Mouse (Mus musculus) hindbrain, embryonic 14.5 days (tissue): ENCODE results near the gene Fgr. TPM values are rescaled to one million over a fixed set of nuclear protein-coding genes. Genes with fewer than 3 reads are reported as not detected.
A peak's percentile ranks its signal among the peaks of the same experiment; 100 is the strongest.

Experiments
- ATAC-seq: fragments of 200-750 bp; cut with Nextera tagmentation; 2 replicates; pipeline ENCODE4 v1.8.0; 2017; ENCODE audit warnings: moderate number of reproducible peaks, mild to moderate bottlenecking, moderate TSS enrichment, moderate library complexity; ENCODE audit not compliant: low FRiP score
- DNase-seq: peaks from one replicate; pipeline ENCODE4 v3.0.0-alpha.2; 2015; ENCODE audit warnings: low spot score
- H3K27ac ChIP-seq: fragments of 300-500 bp; sonication (generic); 2 replicates; pipeline ENCODE4 v1.5.1; 2014; ENCODE audit warnings: mild to moderate bottlenecking, moderate library complexity
- H3K27me3 ChIP-seq: fragments of 300-500 bp; sonication (generic); 2 replicates; pipeline ENCODE4 v1.6.1; 2014; ENCODE audit warnings: mild to moderate bottlenecking, low read length, mixed read lengths; ENCODE audit not compliant: control insufficient read depth, insufficient read depth
- H3K36me3 ChIP-seq: fragments of 300-500 bp; sonication (generic); replicated peaks from 2 replicates; pipeline ENCODE4 v1.6.1; 2014; ENCODE audit not compliant: control insufficient read depth, insufficient read depth
- H3K4me1 ChIP-seq: fragments of 300-500 bp; sonication (generic); replicated peaks from 2 replicates; pipeline ENCODE4 v1.6.1; 2014; ENCODE audit warnings: antibody characterized with exemption, low read length, mixed read lengths; ENCODE audit not compliant: control insufficient read depth, insufficient read depth
- H3K4me2 ChIP-seq: fragments of 300-500 bp; sonication (generic); replicated peaks from 2 replicates; pipeline ENCODE4 v1.6.1; 2014; ENCODE audit warnings: mild to moderate bottlenecking, moderate library complexity
- H3K4me3 ChIP-seq: fragments of 300-500 bp; sonication (generic); replicated peaks from 2 replicates; pipeline ENCODE4 v1.5.1; 2014; ENCODE audit warnings: mild to moderate bottlenecking, low read length
- H3K9ac ChIP-seq: fragments of 300-500 bp; sonication (generic); 2 replicates; pipeline ENCODE4 v1.6.1; 2014
- H3K9me3 ChIP-seq: fragments of 300-500 bp; sonication (generic); 2 replicates; pipeline ENCODE4 v1.6.1; 2016; ENCODE audit warnings: low read length; ENCODE audit not compliant: control insufficient read depth
- WGBS: fragments of 180-500 bp; shearing (Covaris S2); extraction: QIAGEN DNeasy Blood & Tissue Kit; methylation state at CpG from one replicate; pipeline ENCODE4 v1.1.7; 2014; 5-methylcytosine and 5-hydroxymethylcytosine counted together
- polyA plus RNA-seq: library from polyadenylated mRNA; unstranded; fragments of >200 nt; fragmentation: Nextera tagmentation; extraction: Ambion mirVana; gene quantifications from 2 replicates; pipeline ENCODE4 v1.2.1, GENCODE M21; 2014

Gene Fgr
- polyA plus RNA-seq, 1 experiment from 2014 or later: 0.17 TPM

- no peaks in the 10 kb centered on the region for H3K9me3 ChIP-seq
- H3K27me3 ChIP-seq: no peaks in the 10 kb centered on the region
- H3K4me2 ChIP-seq: no peak overlapping the region
- H3K27ac ChIP-seq: peak overlapping the region; percentile 88
- 0 out of 2 replicates have a peak overlapping the region, but pooled peaks have one; percentile 13 for H3K9ac ChIP-seq
- ATAC-seq: no peak
- WGBS: 40% methylated on average over 19 of the region's 19 CpGs
- no peak overlapping the region for H3K4me3 ChIP-seq
- H3K4me1 ChIP-seq: peaks cover 87% of the 10 kb centered on the region
- no peaks in the 10 kb centered on the region for H3K36me3 ChIP-seq
- DNase-seq: no peak
Observed at GRCm38 (mm10) chr4:133049071-133049920, 75.4 kb downstream of the Fgr start.

GRCm38 (mm10) chr4:133050196-133050836 lies 76.4 kb downstream of the Fgr start:
- Histone ChIP-seq H3K4me1 (peaks cover 78% of the 10 kb centered on the region), H3K27me3 (no peaks in the 10 kb centered on the region), H3K36me3 (peaks cover 5% of the 10 kb centered on the region; the same call in 1 of the 2 replicates), H3K9me3 (no peaks in the 10 kb centered on the region), H3K4me2 (no peak overlapping the region), H3K27ac (no peak overlapping the region), H3K4me3 (no peak overlapping the region), H3K9ac (no peak overlapping the region)
- WGBS: 67% methylated on average over 9 of the region's 9 CpGs
- DNase-seq (no peak), ATAC-seq (no peak)

GRCm38 (mm10) chr4:133050837-133051549 lies 77.1 kb downstream of the Fgr start:
- H3K4me3 ChIP-seq: no peak overlapping the region
- H3K36me3 ChIP-seq: peaks cover 6% of the 10 kb centered on the region; the same call in 1 of the 2 replicates
- no peak for DNase-seq
- peaks cover 78% of the 10 kb centered on the region for H3K4me1 ChIP-seq
- H3K27ac ChIP-seq: no peak overlapping the region; the same call in 1 of the 2 replicates
- no peak overlapping the region for H3K9ac ChIP-seq
- no peaks in the 10 kb centered on the region for H3K9me3 ChIP-seq
- ATAC-seq: no peak
- H3K27me3 ChIP-seq: no peaks in the 10 kb centered on the region
- no peak overlapping the region for H3K4me2 ChIP-seq
- 96% methylated on average over 6 of the region's 6 CpGs for WGBS

- H3K27ac ChIP-seq: peak overlapping the region; percentile 22
- 47% methylated on average over 14 of the region's 14 CpGs for WGBS
- H3K4me3 ChIP-seq: no peak overlapping the region
- H3K27me3 ChIP-seq: no peaks in the 10 kb centered on the region
- peaks cover 6% of the 10 kb centered on the region; the same call in 1 of the 2 replicates for H3K36me3 ChIP-seq
- H3K4me2 ChIP-seq: no peak overlapping the region
- H3K9me3 ChIP-seq: no peaks in the 10 kb centered on the region
- H3K9ac ChIP-seq: peak overlapping the region; percentile 37; the same call in 1 of the 2 replicates
- peaks cover 75% of the 10 kb centered on the region for H3K4me1 ChIP-seq
- ATAC-seq (no peak), DNase-seq (no peak)
Observed at GRCm38 (mm10) chr4:133051550-133051865, 77.6 kb downstream of the Fgr start.

Other genes starting within 250 kb of the Fgr start
- gene Xkr8, start 241.5 kb upstream of the Fgr start, polyA plus RNA-seq: 7.4 and 8.8 TPM in 2 replicates
- 0.68 and 0.99 TPM in 2 replicates for gene Smpdl3b, start 216.8 kb upstream of the Fgr start, polyA plus RNA-seq
- gene Rpa2, start 205.8 kb upstream of the Fgr start, polyA plus RNA-seq: 37.0 and 46.7 TPM in 2 replicates
- 0.61 and 0.71 TPM in 2 replicates for gene Themis2, start 177.7 kb upstream of the Fgr start, polyA plus RNA-seq
- gene Ppp1r8, start 130.9 kb upstream of the Fgr start, polyA plus RNA-seq: 49.3 and 62.7 TPM in 2 replicates
- 165 and 181 TPM in 2 replicates for gene Stx12, start 89.6 kb upstream of the Fgr start, polyA plus RNA-seq
- gene Fam76a, start 51.5 kb upstream of the Fgr start, polyA plus RNA-seq: 37.7 and 39.5 TPM in 2 replicates
- gene Ahdc1, start 37.2 kb downstream of the Fgr start, polyA plus RNA-seq: 12.9 and 13.4 TPM in 2 replicates
- 21.0 and 23.9 TPM in 2 replicates for gene Wasf2, start 156.4 kb downstream of the Fgr start, polyA plus RNA-seq
- gene Cd164l2, start 238.0 kb downstream of the Fgr start, polyA plus RNA-seq: 2.2 TPM in 2 replicates
- 1.5 and 2.3 TPM in 2 replicates for gene Gpr3, start 238.4 kb downstream of the Fgr start, polyA plus RNA-seq